Mouse (Mus musculus) frontal cortex, postnatal 25 days (tissue): Measurements from ENCODE around the gene Hist1h4d.

ENCODE experiments used
- DNase-seq, 2 experiments: peaks; one replicate each; pipeline ENCODE4 v3.0.0; 2022; ENCODE audit warnings: low spot score in 2 of 2

Gene Hist1h4d

GRCm38 (mm10) chr13:23593051-23593770 lies 11.8 kb downstream of the Hist1h4d start:
- no peak for DNase-seq

GRCm38 (mm10) chr13:23595185-23595584 lies 13.8 kb downstream of the Hist1h4d start:
- no peak for DNase-seq

DNA sequence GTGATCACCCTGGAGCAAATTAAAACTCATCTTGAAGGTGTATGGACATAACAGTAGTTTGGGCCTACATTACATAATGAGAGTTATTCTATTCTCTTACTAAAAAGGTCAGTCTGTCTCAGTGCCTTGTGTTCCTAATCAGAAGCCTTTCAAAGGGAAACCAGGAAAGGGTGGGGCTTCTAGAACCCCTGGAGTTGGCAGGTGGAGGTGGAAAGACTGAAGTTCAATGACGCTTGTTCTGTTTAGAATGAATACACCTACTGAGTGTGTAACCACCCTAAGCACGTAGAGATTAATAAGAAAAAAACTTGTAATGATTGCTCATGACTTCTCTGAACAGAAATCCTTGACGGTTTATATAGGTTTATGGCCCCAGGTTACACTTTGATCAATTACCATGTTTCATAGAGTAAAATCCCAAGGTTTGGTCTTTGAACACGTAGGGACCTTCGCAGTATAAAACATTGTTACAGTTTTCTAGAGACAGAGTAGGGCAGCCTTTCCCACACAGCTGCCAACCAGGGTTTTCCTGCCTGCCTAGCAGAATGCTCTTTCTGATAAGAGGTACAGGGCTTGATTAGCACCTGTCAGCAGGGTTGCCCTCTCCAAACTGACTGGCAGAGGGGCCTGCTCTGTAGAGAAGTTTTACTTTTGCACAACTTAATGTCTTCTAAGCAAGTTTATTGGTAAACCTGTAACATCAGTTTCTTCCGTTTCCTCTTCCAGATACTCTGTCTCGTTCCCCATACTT lies 14.4 kb downstream of the Hist1h4d start:
- DNase-seq = no peak

GRCm38 (mm10) chr13:23597957-23598356 lies 16.6 kb downstream of the Hist1h4d start:
- DNase-seq = peak; percentile 43 to 67

- DNase-seq = no peak
Measured at GRCm38 (mm10) chr13:23603182-23603699, 21.8 kb downstream of the Hist1h4d start.

GRCm38 (mm10) chr13:23604452-23604851 lies 23.1 kb downstream of the Hist1h4d start:
- DNase-seq = no peak

GRCm38 (mm10) chr13:23605052-23605451 lies 23.7 kb downstream of the Hist1h4d start:
- DNase-seq = no peak

DNA sequence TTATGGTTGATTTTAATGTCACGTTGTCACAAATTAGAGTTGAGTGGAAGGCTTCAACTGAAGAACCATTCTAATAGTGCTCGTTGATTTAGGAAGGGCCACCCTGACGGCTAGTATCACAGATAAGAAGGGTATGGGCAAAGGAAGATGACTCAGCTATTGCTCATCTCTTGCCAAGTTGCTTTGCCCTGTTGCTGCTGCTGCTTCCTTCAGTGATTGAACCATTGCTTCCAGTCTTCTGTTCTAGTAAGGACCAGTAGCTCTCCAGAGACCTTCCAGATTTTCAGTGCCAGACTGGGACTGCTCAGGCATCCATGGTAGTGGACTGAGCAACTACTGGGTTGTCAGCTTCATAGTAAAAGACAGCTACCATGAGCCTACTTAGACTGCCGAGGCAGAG lies 27.8 kb downstream of the Hist1h4d start:
- no peak for DNase-seq

GRCm38 (mm10) chr13:23609844-23610243 lies 28.4 kb downstream of the Hist1h4d start:
- DNase-seq = no peak

- DNase-seq = no peak
Measured at GRCm38 (mm10) chr13:23610393-23610792, 29.0 kb downstream of the Hist1h4d start.

- no peak for DNase-seq
Measured at GRCm38 (mm10) chr13:23611638-23612037, 30.2 kb downstream of the Hist1h4d start.

DNA sequence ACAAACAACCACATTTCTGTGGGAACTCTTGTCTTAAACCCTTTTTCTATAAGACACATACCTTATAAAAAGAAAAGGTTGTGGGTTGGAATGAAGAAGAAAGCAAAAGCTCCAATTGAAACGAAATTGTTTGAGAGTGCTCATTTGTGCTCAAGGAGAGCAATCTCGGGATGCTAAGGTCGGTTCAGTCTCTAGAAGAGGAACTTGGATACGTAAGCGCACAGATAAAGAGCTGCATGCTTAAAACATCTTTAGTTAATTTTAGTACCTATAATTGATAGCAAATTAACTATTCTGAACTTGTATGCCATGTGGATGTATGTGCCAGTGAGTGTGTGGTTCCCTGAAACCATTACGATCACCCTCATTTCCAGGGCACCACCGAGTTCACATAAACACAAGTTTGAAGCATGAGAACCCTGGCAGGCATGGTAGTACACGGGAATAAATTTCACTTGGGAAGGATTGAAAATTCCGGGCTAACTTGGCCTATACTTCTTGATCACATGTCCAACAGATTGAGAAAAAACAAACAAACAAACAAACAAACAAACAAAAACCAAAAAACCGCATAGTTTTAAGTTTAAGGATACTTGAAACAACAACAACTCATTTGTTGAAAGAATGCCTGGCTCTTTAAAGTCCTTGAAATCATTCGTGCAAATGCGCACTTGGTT lies 38.8 kb downstream of the Hist1h4d start:
- DNase-seq = no peak

GRCm38 (mm10) chr13:23620733-23621531 lies 39.5 kb downstream of the Hist1h4d start, which contains the start of gene Hist1h2be:
Gene Hist1h2be, minus strand, starts transcription at chr13:23621124.
- peak; percentile 53 to 59 for DNase-seq

DNA sequence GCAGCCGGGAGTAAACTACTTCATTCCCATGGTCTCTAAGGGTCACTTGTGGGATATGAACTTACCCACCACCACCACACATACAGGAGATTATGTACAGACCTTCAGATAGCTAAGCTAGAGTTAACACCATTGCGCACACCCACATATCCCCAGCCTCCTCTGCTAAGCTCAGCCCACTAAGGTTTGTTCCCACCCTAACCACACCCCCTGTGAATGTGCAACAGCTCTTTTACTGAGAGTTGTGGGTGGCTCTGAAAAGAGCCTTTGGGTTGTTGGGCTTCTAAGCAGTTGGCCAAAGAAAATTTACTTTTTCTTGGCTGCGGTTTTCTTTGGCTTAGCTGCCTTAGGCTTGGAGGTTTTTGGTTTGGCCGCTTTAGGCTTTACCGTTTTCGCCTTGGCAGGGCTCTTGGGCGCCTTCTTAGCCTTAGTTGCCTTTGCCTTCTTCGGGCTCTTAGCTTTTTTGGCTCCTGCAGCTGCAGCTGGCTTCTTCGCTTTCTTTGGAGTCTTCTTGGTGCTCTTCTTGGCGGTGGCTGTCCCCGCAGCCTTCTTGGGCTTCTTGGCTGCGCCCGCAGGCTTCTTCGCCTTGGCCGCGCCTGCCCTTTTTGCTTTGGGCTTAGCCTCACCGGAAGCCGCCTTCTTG lies 40.3 kb downstream of the Hist1h4d start:
- peak; percentile 10 to 48 for DNase-seq

GRCm38 (mm10) chr13:23622175-23622671 lies 40.8 kb downstream of the Hist1h4d start, which contains the start of gene Hist1h1e:
Gene Hist1h1e, minus strand, starts transcription at chr13:23622558.
- peak; percentile 76 to 83 for DNase-seq

- no peak for DNase-seq
Measured at GRCm38 (mm10) chr13:23622861-23623450, 41.6 kb downstream of the Hist1h4d start.

DNA sequence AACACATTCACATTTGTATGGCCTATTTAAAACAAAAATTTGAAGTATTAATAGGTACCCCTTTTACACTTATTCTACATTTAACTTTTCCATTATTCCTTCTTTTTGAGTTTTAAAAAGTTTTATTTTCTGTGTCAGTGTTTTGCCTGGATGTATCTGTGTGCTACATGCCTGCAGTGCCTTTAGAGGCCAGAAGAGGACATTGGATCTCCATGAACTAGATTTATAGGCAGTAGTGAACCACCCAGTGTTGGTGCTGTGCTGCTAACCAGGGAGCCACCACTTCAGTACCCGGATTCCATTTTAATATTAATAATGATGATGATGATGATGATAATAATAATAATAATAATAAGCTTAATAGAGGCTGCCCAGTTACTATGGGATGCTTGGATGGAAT lies 49.3 kb downstream of the Hist1h4d start:
- no peak for DNase-seq
